Mouse (Mus musculus): ENCODE measurements around the gene Neurod2.

DNA sequence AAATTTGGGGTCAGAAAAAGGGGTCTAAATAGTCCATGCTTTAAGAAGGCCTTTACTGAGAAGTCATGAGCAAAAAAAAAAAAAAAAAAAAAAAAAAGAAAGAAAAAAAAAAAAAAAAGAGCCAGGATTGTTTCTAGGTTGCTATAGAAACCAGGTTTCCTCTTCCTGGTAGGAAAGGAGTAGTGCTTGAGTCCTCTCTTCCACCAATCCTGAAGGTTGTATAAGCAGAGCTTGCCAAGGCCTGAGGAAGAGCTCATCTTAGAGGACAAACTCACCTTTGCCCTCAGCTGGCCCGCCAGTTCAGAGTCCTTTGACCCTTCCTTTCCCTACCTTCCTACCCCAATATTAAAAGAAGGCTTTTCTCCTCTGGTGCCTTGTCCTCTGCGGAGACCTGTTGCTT lies 44.1 kb downstream of the Neurod2 start:
- TF ChIP-seq POLR2A (IDR thresholded peaks at IDR 0.05; ENCODE audit: insufficient read depth, low read depth, low read length) (no peak), CTCF (IDR thresholded peaks at IDR 0.05; ENCODE audit: insufficient read depth, low read depth, low read length) (no peak)

Data from olfactory bulb, adult 2 months (tissue).